Mouse (Mus musculus) left cerebral cortex, adult 8-10 months (tissue): ENCODE results near the gene Gypa. TPM values are rescaled to one million over a fixed set of nuclear protein-coding genes. Genes with fewer than 3 reads are reported as not detected.

Source experiments
- DNase-seq, 2 experiments: peaks; one replicate each; pipeline ENCODE4 v3.0.0; 2022; ENCODE audit warnings: low spot score in 2 of 2
- total RNA-seq, 4 experiments: library from RNA; stranded (reverse); gene quantifications; 2 replicates each; pipeline ENCODE4 v1.2.4; 2022

The Gypa gene
- total RNA-seq, 4 experiments from 2014 or later, result not detected

- DNase-seq, result no peak
These were observed 48.3 kb downstream of the Gypa start for GRCm38 (mm10) chr8:80541836-80542235.

- DNase-seq, result no peak
These were observed 56.9 kb downstream of the Gypa start for GRCm38 (mm10) chr8:80550436-80550835.

GRCm38 (mm10) chr8:80551303-80551702, 57.7 kb downstream of the Gypa start:
- DNase-seq, result no peak

GRCm38 (mm10) chr8:80554991-80555390, 61.4 kb downstream of the Gypa start:
- DNase-seq, result no peak

Other genes with a start within 250 kb of the Gypa start
- under 1 TPM; 0.34 to 0.74 (median 0.52) TPM for gene Frem3, start 117.3 kb downstream of the Gypa start, total RNA-seq
- 10 to 100 TPM; 53.8 to 56.9 (median 55.4) TPM for gene Smarca5, start 245.7 kb downstream of the Gypa start, total RNA-seq